Mouse (Mus musculus) C2C12 (cell line): Measurements from ENCODE around the gene Klhdc2.

Source experiments
- CTCF ChIP-seq: IDR thresholded peaks from one replicate; pipeline ENCODE4 v1.5.1; 2011; ENCODE audit not compliant: control insufficient read depth, insufficient read depth, insufficient read length
- MAX ChIP-seq: IDR thresholded peaks from one replicate; pipeline ENCODE4 v1.6.1; 2011; ENCODE audit warnings: mild to moderate bottlenecking, control low read depth

DNA sequence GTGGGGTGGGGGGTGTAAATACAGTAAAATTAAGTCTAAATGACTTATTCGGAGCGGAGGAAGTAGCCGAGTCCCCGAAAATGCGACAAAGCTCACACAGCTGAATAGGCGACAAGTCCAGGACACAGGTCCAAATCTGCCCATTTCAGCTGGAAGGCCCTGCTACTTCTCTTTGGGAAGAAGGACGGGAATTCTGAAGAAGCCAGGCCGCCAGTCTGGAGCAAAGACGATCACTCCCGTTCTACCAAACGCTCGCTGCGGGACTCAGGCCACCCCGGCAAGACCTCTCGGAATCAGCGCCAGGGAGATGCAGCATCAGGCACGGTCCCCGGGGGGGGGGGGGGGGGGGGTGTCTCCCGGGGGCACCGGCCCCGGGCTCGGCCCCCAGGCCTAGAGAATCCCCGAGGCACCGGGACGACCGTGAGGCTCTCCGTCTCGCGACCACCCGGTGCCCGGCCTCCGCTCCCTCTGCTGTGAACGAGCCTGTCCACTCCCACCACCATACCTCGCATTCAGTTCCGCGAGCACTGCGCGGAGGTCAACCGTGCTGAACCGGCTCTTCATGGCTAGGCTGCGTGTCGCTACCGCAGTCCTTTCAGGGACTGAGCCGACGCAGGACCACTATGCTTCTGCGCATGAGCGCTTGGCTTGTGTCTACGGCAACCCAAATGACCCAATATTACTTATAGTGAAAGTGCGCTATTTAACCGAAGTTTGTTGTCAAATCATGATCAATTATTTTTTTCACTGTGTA, 60.2 kb downstream of the Klhdc2 start, which contains the start of gene Nemf:
- TF ChIP-seq MAX (peak; percentile 49), CTCF (no peak)
